Mouse (Mus musculus) kidney, adult 9 months (tissue): ENCODE results near the gene Htra1.

Experiments used
- DNase-seq: peaks from one replicate; pipeline ENCODE4 v3.0.0; 2022

Htra1 gene

DNA sequence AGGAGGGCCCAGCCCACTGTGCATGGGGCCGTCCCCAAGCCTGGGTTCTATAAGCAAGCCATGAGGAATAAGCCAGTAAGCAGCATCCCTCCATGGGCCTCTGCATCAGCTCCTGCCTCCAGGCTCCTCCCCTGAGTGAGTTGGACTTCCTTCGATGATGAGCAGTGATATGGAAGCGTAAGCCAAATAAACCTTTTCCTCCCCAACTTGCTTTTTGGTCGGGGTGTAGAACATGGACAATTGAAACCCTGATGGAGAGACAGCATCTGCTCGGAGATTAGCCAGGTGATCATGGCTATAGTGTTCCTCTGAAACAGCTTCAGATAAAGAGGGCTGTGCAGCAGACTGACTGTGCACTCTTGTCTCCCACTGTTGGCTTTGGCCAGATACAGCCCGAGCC lies 32.0 kb downstream of the Htra1 start:
- no peak for DNase-seq

DNA sequence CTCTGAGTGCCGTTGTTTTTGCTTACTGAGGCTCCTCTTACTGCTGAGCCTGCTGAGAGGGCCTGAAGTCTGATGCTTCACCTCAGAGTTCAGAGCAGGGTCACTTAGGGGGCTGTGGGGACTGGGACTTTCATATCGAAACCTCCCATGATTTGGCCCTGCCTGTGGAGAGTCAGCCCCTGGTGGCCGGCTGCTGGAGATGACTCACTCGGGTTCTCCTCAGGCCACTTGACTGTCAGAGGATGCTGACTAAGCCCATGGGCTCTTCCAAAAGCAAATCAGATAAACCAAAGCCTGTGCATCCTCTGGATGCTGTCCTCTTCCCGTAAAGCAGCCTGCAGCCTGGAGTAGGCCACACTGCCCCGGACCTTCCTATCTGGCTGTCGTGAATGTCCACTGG lies 32.6 kb downstream of the Htra1 start:
- no peak for DNase-seq

DNA sequence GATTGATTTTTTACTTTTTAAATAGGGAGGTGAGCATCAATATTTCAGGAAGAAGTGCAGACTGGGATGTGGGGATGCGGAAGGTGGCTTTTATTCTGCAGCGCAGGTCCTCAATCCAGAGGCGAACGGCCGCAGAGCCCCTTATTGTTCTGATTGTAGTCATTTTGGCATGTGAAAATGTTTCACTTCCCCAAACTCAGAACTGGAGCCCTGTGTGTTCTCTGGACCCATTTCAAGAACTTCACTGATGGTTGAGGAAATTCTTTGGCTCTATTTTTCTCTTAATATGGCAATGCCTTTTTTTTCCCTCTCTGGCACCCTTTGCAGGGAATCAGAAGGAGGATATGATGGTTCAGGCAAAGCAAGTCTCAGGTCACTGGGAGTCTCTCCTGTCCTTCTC lies 33.2 kb downstream of the Htra1 start:
- DNase-seq = no peak

DNA sequence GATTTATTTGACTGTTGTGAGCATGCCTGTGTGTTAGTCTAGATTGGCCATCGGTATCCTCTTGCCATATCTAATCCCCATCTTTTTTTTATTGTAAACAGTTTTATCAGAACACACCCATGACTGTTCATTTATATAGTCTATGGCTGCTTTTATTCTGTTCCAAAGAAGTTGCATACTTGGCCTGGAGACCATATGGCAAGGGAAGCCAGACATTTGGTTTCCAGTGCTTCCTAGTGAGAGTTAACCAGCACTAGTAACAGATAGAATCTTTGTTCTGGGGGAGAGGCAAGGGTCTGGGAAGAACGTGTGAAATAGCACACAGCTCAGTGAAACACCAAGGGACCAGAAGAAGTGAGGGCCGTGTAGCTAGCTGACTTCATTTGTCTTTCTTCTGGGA lies 33.6 kb downstream of the Htra1 start:
- DNase-seq = no peak

DNA sequence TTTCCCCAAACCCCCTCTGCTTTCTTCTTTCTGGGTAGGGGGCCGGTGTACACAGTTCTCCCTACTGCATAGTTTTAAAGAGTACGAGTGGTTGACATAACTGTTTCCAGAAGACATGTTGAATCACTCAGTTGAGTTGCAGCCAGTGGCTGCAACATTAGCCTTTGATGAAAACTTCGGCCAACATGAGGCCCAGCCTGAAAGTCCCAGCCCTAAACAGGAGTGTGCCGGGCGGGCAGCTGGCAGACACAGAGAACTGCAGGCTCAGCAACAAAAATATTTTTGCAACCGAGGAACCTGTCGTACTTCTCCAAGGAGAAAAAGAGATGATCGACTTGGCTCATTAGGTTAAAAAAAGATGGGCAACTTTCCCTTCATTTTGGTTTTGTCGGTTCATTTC lies 36.9 kb downstream of the Htra1 start:
- no peak for DNase-seq

DNA sequence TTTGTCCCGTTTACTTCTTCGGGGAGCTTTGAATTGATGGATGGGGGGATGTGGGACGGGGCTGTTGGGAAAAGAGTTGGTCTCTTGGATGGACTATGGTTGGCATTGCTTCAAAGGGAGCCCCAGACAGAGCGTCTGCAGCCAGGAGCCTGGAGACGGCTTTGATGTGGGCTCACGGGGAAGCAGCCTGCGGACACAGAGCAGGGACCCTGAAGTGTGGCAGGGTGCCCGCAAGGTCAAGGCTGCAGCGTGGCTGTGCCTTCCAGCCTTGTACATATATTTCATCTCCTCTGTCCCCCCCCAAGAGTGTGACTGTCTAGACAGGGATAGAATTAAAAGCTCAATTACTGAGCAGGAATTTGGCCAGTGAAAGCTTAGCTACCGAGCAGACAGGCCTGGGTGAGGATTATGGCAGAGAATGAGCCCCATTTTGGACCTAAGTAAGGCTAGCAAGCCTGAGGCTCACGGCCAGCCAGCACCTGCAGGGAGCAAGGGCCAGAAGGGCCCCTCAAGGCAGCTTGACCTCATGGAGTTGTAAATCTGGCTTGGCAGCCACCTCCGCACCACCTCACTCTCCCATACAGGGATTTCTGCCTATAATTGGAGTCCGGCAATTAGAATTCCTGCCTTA lies 40.5 kb downstream of the Htra1 start:
- no peak for DNase-seq

DNA sequence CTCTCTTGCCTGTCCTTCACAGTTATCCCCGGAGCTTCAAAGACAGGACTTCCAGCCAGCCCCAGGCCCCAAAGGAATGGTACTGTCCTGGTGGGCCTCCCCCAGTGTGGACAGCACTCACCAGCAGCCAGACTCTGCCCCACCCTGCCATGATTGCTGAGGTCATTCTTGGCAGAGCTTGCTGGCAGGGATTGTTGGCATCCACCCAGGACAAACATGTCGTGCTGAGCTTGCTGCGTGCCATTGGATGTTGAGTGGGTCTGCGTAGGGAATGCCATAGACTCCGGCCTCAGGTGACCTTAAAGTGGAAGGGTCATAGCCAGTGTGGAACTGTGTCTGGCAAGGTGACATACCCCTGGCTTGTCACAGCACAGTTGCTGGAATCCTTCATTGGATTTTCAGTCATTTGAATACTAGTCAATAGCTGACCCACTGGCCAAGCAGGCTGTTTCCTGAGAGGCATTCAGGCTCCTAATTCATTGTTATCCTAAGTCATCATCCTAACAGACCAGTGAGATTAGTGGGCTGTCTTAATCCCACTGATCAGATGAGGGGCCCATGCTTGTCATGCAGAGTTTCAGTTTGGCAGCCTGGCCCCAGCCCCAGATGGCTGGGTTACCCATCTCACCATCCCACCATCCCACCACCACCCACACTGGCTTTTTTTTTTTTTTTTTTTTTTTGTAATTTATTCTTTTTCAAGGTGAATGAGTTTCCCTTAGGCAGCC lies 42.0 kb downstream of the Htra1 start:
- peak; percentile 94 for DNase-seq

DNA sequence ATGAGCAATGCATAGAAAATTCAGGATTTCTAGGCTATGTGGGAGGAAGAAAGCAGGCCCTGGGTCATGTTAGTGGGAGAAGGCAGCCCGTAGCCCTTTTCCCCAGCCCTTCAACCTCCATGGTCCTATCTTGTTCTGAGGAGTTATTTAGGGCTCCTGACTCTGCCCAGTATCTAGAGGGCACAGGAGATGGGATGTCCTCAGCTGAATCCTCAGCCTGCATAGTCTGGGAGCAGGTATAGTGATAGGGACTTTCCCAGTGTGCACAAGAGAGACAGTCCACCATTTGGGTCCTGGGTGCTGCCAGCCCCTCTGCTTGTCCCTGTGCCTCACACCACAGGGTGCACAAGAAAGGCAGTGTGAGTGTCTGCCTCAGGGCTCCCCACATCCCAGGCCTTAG lies 42.6 kb downstream of the Htra1 start:
- DNase-seq = no peak

DNA sequence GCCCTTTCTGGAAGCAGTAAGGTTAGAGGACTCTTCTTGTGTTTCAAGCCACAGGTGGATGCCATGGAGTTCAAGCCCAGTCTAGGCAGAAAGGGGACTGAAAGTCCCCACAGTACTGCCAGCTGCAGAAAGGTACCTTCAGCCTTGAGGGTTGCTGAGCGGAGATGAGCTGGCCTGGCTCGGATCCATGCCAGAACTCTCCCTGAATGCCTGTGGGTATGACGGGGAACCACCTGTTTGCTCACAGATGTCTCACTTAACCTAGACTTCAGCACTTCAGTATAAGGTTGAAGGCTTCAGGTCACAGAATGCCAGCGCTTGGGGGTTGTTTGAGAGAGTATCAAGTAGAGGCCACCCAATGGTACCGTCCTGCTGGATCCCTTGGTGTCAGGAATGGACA lies 44.2 kb downstream of the Htra1 start:
- no peak for DNase-seq

DNA sequence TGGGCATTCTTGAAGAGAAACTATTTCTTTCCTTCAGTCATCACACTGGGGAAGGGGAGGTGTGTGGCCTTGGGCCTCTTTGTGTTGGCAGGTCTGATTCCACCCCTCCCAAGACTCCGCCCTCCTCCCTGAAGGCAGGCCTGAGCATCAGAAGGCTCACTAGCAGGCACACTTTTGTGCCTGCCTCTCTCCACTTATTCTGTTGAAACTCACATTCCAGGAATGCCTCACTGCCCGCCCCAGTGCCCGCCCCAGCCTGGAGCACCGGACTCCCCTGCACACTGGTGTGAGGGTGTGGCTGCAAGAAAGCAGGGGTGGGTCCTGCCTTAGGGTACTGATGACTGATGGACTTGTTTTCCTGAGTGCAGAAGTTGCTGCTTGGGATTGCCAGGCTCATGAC lies 46.5 kb downstream of the Htra1 start:
- peak; percentile 30 for DNase-seq

DNA sequence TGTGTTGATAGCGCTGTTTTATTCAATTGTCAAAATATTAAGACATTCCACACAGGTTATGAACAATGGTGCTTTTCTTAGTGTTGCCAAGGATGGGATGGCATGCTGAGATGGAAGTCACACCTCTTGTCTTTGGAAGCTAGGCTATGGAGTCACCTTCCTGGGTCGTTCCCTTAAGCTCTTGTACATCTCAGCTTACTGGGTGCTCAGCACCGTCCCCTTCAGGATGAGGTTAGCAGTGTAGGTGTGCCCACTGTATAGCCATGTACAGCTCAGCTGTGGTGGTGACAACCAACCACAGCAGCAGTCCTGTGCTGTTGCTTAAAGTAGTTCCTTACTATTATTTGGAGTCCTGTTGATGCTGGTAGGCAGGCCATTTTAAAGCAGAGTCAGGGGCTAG lies 47.0 kb downstream of the Htra1 start:
- DNase-seq = no peak

DNA sequence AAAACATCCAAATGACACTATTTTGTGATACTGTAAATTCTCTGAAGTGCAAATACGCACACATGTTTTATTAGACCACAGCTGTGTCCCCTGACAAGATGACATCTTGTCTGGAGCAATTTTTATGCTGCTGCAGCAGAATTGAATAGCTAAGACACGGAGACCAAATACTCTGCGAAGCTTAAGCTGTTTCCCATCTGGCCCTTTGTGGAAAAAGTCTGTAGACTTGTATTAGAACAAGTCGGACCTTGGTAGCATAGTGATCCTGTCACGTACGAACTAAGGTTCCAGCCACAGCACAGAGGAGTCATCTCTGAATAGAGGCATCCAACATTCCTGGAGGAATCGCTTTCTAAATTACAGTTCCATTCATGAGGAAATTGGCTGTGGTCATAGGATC lies 48.4 kb downstream of the Htra1 start:
- DNase-seq = no peak

DNA sequence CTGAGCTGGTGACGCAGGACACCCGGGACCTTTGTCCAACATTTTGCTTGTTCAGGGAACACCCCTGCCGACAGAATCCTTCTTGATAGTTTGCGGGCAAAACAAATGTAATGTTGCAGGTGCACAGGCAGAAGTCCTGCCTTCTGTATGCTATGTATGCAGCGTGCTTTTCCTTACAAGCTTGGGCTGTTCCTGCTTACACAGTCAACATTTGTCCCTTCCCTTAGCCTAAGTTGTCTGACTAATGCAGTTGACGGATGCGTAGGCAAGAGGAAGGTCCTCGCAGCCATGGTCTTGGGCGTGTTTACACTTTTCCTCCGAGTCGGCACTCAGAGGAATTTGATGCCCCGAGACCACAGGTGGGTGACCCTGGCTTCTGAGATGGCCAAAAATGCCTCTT lies 49.3 kb downstream of the Htra1 start:
- no peak for DNase-seq

DNA sequence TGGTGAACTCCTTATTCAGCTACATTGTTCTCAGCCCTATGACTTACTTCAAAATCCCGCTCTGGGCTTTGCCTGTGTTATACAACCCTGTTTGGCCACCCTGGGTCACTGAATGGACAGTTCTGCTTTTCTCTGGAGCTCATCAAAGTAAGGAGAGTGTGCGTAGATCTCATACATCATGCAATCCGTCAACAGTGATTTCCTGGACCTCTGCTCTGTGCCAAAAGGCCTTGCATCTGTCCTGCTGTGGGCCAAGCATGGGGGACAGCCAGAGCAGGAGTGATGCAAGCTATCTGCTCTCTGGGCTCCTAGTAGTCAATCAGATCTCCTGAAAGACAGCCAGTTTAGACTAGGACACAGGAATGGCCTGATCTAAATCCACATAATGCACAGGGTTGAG lies 49.8 kb downstream of the Htra1 start:
- DNase-seq = no peak

DNA sequence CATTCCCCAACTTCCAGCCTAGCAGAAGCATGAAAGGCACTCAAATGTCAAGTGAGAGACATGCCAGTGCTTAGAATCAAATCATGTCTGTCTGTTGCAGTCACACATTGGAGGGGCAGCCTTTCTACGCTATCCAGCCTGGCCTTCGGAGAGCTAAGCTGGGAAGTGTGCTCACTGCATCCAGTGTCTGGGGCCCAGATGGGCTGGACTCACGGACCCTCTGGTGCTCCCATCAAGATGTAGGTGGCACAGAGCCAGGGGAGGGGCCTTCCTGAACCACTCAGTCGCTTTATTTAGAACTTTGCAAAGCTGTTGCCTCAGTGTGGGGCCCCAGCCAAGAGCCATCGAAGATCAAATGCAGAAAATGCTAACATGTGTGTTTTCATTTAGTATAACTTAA lies 52.2 kb downstream of the Htra1 start:
- no peak for DNase-seq

DNA sequence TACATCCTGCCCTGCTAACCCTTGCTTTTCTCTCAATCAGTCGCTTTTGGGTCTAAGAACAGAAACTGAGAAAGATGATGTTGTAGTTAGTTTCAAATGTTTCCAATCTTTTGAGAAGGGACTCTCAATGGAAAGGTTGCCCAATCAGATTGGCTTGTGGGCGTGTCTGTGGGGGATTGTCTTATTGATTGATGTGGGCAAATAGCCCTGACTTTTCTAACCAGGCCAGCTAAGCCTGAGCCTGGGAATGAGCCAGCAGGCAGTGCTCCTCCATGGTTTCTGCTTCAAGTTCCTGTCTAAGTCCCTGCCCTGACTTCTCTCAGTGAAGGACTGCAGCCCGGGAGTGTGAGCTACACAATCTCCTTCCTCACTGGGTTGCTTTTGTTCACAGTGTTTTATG lies 53.5 kb downstream of the Htra1 start:
- no peak for DNase-seq

DNA sequence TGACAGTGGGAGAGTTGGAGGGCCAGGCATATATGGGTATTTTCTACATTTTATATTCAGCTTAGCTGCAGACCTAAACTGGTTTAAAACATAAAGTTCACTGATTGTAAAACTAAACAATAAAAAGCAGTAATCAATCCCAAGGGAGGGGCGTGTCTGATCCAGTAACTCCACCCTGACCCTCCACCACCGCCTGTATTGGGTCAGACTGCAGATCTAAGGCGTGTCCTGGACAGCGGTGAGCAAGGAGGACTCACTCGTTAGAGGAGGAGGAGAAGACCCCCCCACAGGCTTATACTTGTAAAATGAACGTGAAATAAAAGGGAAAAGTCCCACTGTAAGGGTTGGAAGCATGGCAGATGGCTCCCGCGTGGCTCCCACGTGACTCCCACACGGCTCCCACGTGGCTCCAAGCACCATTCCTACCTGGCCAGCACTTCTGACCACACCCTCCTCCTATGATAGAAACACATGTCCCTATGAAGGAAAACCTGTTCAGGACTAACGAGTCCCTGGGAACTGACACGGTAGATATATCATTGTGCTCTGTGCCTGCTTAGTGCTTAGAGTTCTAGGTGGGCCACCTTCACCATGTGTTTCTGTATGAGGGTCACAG lies 55.4 kb downstream of the Htra1 start:
- no peak for DNase-seq

DNA sequence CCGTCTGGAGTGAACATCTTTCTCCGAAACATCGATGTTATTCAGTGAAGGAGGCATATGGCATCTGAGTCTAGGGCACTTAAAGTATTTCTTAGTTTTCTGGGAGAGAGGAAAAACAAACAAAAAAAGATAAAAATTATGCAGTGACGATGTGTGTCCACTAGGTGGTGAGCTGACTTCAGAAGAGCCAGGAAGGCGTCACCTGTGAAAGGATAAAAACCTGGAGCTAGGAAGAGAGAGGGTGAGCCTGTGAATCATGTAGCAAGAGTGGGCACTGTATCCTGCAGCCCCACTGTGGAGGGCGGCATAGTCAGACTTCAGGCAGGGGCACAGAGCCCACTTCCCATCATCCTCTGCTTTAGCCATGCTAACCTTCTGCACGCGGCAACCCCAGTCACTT lies 58.0 kb downstream of the Htra1 start:
- peak; percentile 30 for DNase-seq

DNA sequence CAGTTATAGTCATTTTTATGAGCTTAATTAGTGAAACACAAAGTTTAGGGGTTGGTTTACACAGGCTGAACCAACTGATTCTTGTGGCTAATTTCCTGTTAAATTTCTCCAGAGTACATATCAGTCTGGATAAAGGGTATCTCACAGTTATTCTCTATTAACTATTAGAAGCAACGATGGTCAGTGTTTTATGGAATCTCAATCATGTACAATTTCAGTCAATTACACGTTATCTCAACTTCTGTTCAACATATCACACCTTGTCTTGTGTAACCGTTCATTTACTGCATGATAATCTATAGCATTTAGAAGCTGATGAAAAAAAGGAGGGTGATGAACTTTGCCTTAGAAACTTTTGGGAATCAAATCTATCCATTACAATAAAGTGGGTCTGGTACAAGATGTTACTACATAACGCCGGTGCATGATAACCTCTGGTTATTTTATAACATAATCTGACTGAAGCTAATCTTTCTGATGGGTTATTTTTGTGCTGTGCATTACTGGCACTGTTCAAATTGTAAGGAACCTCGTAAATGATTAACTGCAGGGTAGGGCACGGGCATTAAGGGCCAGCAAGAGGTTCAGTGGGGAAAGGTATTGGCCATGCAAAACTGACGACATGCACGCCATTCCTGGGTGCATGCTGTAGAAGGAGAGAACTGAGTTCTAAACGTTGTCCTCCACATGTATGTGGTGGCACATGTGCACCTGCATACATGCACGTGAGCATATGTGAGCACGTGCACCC lies 66.2 kb downstream of the Htra1 start:
- no peak for DNase-seq

DNA sequence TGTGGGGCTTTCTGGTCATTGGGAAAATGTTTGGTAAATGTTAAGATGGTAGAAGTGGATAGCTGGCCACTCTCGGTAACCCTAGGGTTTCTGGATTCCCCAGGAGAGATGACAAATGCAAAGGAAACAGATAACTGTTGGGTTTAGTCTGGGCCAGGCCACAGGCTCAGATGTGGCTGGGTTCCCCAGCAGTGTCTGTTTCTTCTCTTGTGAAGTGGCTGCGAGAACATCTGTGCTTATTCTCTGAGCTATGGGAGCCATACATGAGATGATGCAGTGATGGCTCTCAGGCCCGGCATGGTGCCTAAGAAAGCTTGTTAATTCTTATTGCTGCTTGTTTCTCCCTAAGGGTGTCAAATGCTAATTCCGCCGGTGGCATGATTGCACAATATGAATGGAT lies 68.2 kb downstream of the Htra1 start:
- no peak for DNase-seq

DNA sequence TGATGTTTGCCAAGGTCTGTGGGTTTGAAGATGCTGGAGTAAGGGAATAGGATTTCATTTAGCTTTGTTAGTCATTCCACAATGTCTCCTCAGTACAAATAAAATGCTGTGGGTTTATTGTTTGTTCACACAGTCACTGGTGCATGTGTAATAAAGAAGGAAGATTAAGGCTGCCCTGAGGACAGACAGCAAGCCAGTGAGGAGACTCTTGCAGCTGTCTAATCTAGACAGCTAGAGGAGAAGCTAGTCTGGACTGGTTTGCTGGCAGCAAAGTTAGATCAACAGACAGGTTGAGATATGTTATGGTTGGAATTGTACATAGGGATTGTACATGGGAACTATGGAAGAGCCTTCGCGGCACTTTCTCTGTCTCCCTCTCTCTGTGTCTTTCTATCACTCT lies 71.3 kb downstream of the Htra1 start:
- DNase-seq = no peak

DNA sequence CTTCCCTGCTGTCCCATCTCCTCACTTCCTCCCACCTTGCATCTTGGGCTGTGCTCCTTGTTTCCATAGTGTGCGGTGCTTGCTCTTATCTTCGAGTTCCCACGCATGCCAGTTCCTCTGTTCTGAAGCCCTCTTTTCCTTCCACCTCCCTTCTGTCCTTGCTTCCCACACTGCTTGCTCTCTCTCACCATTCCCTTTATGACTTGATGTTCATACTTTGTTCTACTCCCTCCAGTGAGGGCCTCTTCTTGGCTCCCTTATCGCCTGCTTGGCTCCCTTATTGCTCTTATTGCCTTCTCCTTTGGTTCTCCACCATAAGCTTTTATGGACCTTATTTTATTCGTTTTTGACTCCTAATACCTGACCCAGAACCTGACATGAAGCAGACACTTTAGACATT lies 73.3 kb downstream of the Htra1 start:
- no peak for DNase-seq

DNA sequence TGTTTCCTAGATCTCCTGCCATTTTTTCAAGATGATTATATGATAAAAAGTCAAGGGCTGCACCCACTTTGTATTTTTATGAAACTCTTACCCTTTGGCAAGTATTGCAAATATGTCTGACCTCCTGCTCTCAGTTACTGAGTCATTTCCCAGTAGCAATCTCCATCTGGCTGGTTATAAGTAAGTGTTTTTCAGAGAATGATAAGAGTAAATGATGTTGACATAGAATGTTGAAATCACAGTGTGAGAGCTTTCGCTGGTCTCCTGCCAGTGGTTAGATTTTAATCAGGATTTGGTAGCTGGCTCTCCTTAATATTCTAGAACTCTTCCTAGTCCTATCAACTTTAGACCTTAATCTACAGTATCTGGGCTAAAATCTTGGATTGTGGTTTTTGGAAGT lies 76.0 kb downstream of the Htra1 start:
- no peak for DNase-seq

DNA sequence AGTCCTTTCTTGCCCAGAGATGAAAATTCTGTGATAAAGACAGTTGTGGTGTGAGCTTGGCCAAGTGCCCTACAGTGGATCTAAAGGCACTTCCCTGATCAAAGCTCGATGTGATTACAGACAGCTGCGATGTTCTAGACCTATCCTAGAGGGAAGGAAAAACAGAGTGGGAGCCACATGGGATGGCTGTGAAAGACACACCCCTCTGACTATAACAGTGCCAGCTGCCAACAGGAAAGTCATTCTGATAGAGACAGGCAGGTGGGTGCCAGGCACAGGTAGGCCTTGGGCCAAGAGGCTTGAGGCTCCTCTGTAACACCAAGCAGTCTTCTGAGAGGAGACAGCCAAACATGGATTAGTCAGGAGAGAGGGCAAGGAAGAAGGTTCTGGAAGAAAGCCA lies 83.3 kb downstream of the Htra1 start:
- no peak for DNase-seq
